Mouse (Mus musculus) heart, postnatal 0 days (tissue): ENCODE measurements around the gene Lrrc23.

Experiments
- CTCF ChIP-seq: IDR thresholded peaks from 2 replicates; pipeline ENCODE4 v1.5.1; 2016; ENCODE audit warnings: antibody characterized with exemption, control low read depth, low read depth
- EP300 ChIP-seq: IDR thresholded peaks from 2 replicates; pipeline ENCODE4 v1.6.1; 2016; ENCODE audit warnings: antibody characterized with exemption, low read depth

DNA sequence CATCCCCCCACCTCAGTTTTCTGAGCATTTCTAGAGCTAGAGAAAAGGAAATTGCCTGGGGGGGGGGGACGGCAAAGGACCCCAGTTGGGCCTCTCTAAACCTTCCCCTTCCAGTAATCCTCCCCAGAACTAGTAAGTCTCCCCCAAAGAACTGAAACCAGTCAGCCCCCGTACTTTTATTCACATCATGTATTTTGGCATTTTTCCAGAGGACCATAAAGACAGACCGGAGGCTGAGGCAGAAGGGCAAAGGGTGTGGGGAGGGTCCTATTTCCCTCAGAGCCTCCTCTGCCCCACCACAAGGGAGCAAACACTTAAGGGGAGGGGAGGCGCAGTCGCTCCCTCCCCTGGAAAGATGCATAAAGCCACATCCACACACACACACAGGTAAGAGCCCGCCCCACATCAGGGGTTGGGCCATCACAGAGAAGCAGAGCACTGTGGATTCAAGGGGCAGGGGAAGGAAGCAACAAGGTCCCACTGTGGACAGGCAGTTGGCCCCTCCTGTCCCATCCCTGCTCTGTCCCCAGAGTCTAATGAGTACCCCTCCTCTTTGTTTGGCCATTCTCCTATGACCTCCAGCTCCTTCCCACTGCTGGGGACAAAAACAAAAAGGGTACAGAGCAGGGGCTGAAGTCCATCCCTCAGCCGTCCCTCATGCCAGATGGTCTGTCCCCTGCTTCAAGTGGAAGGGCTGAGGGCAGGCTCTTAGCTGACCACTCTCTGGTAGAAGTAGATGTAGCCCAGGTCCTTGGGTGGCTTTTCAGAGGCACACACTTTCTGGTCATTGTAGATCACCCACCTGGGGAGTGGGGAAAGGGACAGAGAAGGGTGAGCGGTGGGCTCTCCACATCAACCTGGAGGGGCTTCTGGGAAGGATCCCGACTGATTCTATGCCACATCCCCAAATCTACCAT is 35.6 kb upstream of the Lrrc23 start:
- TF ChIP-seq CTCF (no peak), EP300 (no peak)
